Mouse (Mus musculus): Measurements from ENCODE around the gene Efs. TPM values are rescaled to one million over a fixed set of nuclear protein-coding genes. Genes with fewer than 3 reads are reported as not detected.

Efs gene
- polyA plus RNA-seq, 1 experiment = 48.3 TPM

GRCm38 (mm10) chr14:54945975-54946704 lies 20.2 kb upstream of the Efs start:
- Histone ChIP-seq H3K9me3 (replicated peaks; ENCODE audit: control insufficient read depth, insufficient read depth, low read length, poor library complexity, severe bottlenecking) (no peaks in the 10 kb centered on the region), H3K36me3 (ENCODE audit: control insufficient read depth, insufficient read depth, low read length, poor library complexity, severe bottlenecking) (no peaks in the 10 kb centered on the region)
- TF ChIP-seq POLR2A (IDR thresholded peaks at IDR 0.05; ENCODE audit: insufficient read depth, low read length) (no peak), EP300 (IDR thresholded peaks at IDR 0.05; ENCODE audit: insufficient read depth, low read depth, low read length) (no peak), CTCF (IDR thresholded peaks at IDR 0.05; ENCODE audit: low read depth, low read length) (no peak)

GRCm38 (mm10) chr14:54944939-54945338 lies 19.0 kb upstream of the Efs start:
- TF ChIP-seq POLR2A (IDR thresholded peaks at IDR 0.05; ENCODE audit: insufficient read depth, low read length) (no peak), EP300 (IDR thresholded peaks at IDR 0.05; ENCODE audit: insufficient read depth, low read depth, low read length) (no peak), CTCF (IDR thresholded peaks at IDR 0.05; ENCODE audit: low read depth, low read length) (no peak)
- H3K36me3 ChIP-seq (ENCODE audit: control insufficient read depth, insufficient read depth, low read length, poor library complexity, severe bottlenecking) = no peaks in the 10 kb centered on the region
- H3K27ac ChIP-seq (ENCODE audit: insufficient read depth, low read length) = no peak overlapping the region
- H3K9ac ChIP-seq (ENCODE audit: low read depth, poor library complexity, severe bottlenecking) = no peak overlapping the region
- H3K4me3 ChIP-seq (ENCODE audit: low read depth, low read length) = no peak overlapping the region
- no peaks in the 10 kb centered on the region for H3K4me1 ChIP-seq (ENCODE audit: control insufficient read depth, insufficient read depth, low read length)
- no peaks in the 10 kb centered on the region for H3K9me3 ChIP-seq (replicated peaks; ENCODE audit: control insufficient read depth, insufficient read depth, low read length, poor library complexity, severe bottlenecking)
- H3K27me3 ChIP-seq (ENCODE audit: control insufficient read depth, insufficient read depth, low read length, poor library complexity, severe bottlenecking) = 0 out of 2 replicates have a peak, but pooled peaks cover 3% of the 10 kb centered on the region

More at GRCm38 (mm10) chr14:54945975-54946704, 20.2 kb upstream of the Efs start:
- H3K4me3 ChIP-seq (ENCODE audit: low read depth, low read length) = no peak overlapping the region
- H3K27me3 ChIP-seq (ENCODE audit: control insufficient read depth, insufficient read depth, low read length, poor library complexity, severe bottlenecking) = peaks cover 3% of the 10 kb centered on the region; the same call in 1 of the 2 replicates
- no peak overlapping the region for H3K9ac ChIP-seq (ENCODE audit: low read depth, poor library complexity, severe bottlenecking)
- no peaks in the 10 kb centered on the region for H3K4me1 ChIP-seq (ENCODE audit: control insufficient read depth, insufficient read depth, low read length)
- no peak overlapping the region for H3K27ac ChIP-seq (ENCODE audit: insufficient read depth, low read length)

- TF ChIP-seq POLR2A (IDR thresholded peaks at IDR 0.05; ENCODE audit: insufficient read depth, low read length) = no peak
- TF ChIP-seq EP300 (IDR thresholded peaks at IDR 0.05; ENCODE audit: insufficient read depth, low read depth, low read length) = no peak
- TF ChIP-seq CTCF (IDR thresholded peaks at IDR 0.05; ENCODE audit: low read depth, low read length) = no peak
- Histone ChIP-seq H3K36me3 (ENCODE audit: control insufficient read depth, insufficient read depth, low read length, poor library complexity, severe bottlenecking) (no peaks in the 10 kb centered on the region), H3K9ac (ENCODE audit: low read depth, poor library complexity, severe bottlenecking) (no peak overlapping the region), H3K9me3 (replicated peaks; ENCODE audit: control insufficient read depth, insufficient read depth, low read length, poor library complexity, severe bottlenecking) (no peaks in the 10 kb centered on the region), H3K4me1 (ENCODE audit: control insufficient read depth, insufficient read depth, low read length) (peaks cover 2% of the 10 kb centered on the region), H3K27me3 (ENCODE audit: control insufficient read depth, insufficient read depth, low read length, poor library complexity, severe bottlenecking) (no peaks in the 10 kb centered on the region), H3K27ac (ENCODE audit: insufficient read depth, low read length) (no peak overlapping the region), H3K4me3 (ENCODE audit: low read depth, low read length) (no peak overlapping the region)
These were observed 18.0 kb upstream of the Efs start for GRCm38 (mm10) chr14:54943971-54944370.

- Histone ChIP-seq H3K9ac (ENCODE audit: low read depth, poor library complexity, severe bottlenecking) (no peak overlapping the region), H3K27ac (ENCODE audit: insufficient read depth, low read length) (no peak overlapping the region), H3K36me3 (ENCODE audit: control insufficient read depth, insufficient read depth, low read length, poor library complexity, severe bottlenecking) (no peaks in the 10 kb centered on the region), H3K27me3 (ENCODE audit: control insufficient read depth, insufficient read depth, low read length, poor library complexity, severe bottlenecking) (no peaks in the 10 kb centered on the region), H3K4me3 (ENCODE audit: low read depth, low read length) (no peak overlapping the region), H3K9me3 (replicated peaks; ENCODE audit: control insufficient read depth, insufficient read depth, low read length, poor library complexity, severe bottlenecking) (no peaks in the 10 kb centered on the region), H3K4me1 (ENCODE audit: control insufficient read depth, insufficient read depth, low read length) (peaks cover 2% of the 10 kb centered on the region)
- TF ChIP-seq CTCF (IDR thresholded peaks at IDR 0.05; ENCODE audit: low read depth, low read length) (no peak), EP300 (IDR thresholded peaks at IDR 0.05; ENCODE audit: insufficient read depth, low read depth, low read length) (no peak), POLR2A (IDR thresholded peaks at IDR 0.05; ENCODE audit: insufficient read depth, low read length) (no peak)
These were observed 16.6 kb upstream of the Efs start for GRCm38 (mm10) chr14:54942479-54942878.

- Histone ChIP-seq H3K4me3 (ENCODE audit: low read depth, low read length) (no peak overlapping the region), H3K36me3 (ENCODE audit: control insufficient read depth, insufficient read depth, low read length, poor library complexity, severe bottlenecking) (no peaks in the 10 kb centered on the region), H3K4me1 (ENCODE audit: control insufficient read depth, insufficient read depth, low read length) (peaks cover 2% of the 10 kb centered on the region), H3K27ac (ENCODE audit: insufficient read depth, low read length) (no peak overlapping the region), H3K27me3 (ENCODE audit: control insufficient read depth, insufficient read depth, low read length, poor library complexity, severe bottlenecking) (no peaks in the 10 kb centered on the region), H3K9ac (ENCODE audit: low read depth, poor library complexity, severe bottlenecking) (no peak overlapping the region), H3K9me3 (replicated peaks; ENCODE audit: control insufficient read depth, insufficient read depth, low read length, poor library complexity, severe bottlenecking) (no peaks in the 10 kb centered on the region)
- TF ChIP-seq CTCF (IDR thresholded peaks at IDR 0.05; ENCODE audit: low read depth, low read length) (no peak), POLR2A (IDR thresholded peaks at IDR 0.05; ENCODE audit: insufficient read depth, low read length) (no peak), EP300 (IDR thresholded peaks at IDR 0.05; ENCODE audit: insufficient read depth, low read depth, low read length) (no peak)
These were observed 15.4 kb upstream of the Efs start for GRCm38 (mm10) chr14:54941024-54941978.
